Mouse (Mus musculus) forebrain, embryonic 15.5 days (tissue): ENCODE measurements at regions not wholly inside any gene's neighbourhood (a gene's known extent, or its start where the extent isn't known, plus 50 kb on each side); places are given as distances from the start of the nearest gene placed in this dataset.

Experiments used
- ATAC-seq: fragments of 200-750 bp; cut with Nextera tagmentation; replicated peaks from 2 replicates; pipeline ENCODE4 v1.8.0; 2017; ENCODE audit warnings: mild to moderate bottlenecking, moderate TSS enrichment, moderate library complexity
- H3K27ac ChIP-seq: fragments of 300-500 bp; sonication (generic); replicated peaks from 2 replicates; pipeline ENCODE4 v1.5.1; 2015; ENCODE audit warnings: mild to moderate bottlenecking, inconsistent platforms
- H3K27me3 ChIP-seq: fragments of 300-500 bp; sonication (generic); 2 replicates; pipeline ENCODE4 v1.6.1; 2015; ENCODE audit warnings: inconsistent platforms
- H3K36me3 ChIP-seq: fragments of 300-500 bp; sonication (generic); 2 replicates; pipeline ENCODE4 v1.6.1; 2015; ENCODE audit warnings: mild to moderate bottlenecking, inconsistent platforms
- H3K4me1 ChIP-seq: fragments of 300-500 bp; sonication (generic); 2 replicates; pipeline ENCODE4 v1.6.1; 2015; ENCODE audit warnings: inconsistent platforms
- H3K4me2 ChIP-seq: fragments of 300-500 bp; sonication (generic); replicated peaks from 2 replicates; pipeline ENCODE4 v1.6.1; 2015; ENCODE audit warnings: mild to moderate bottlenecking, inconsistent platforms
- H3K4me3 ChIP-seq: fragments of 300-500 bp; sonication (generic); 2 replicates; pipeline ENCODE4 v1.5.1; 2015; ENCODE audit warnings: mild to moderate bottlenecking, inconsistent platforms
- H3K9ac ChIP-seq: fragments of 300-500 bp; sonication (generic); replicated peaks from 2 replicates; pipeline ENCODE4 v1.6.1; 2015; ENCODE audit warnings: mild to moderate bottlenecking, inconsistent platforms
- H3K9me3 ChIP-seq: fragments of 300-500 bp; sonication (generic); 2 replicates; pipeline ENCODE4 v1.6.1; 2016; ENCODE audit warnings: inconsistent platforms
- WGBS: fragments of 180-500 bp; shearing (Covaris S2); methylation state at CpG from one replicate; pipeline ENCODE4 v1.1.7; 2015; ENCODE audit warnings: mixed read lengths; 5-methylcytosine and 5-hydroxymethylcytosine counted together

DNA sequence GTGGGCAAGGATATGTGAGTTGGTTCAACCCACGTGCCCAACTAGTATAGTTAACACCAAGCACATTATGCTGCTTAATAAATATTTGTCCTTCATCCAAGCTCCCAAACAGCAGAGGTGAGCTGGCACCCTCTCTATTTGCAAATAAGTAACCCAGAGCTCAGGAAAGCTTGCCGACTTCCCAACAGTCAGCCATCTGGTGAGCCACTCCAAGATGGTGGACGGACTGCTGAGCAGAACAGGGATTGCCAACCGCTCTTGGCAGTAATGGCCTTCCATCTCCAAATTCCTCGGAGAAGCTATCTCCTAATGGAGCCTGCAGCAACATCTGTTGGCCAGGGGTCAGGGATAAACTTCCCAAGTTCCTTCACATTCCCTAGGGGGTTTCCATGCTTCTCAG, 188.2 kb downstream of the Ttc8 start:
- H3K9ac ChIP-seq, result no peak overlapping the region
- no peaks in the 10 kb centered on the region for H3K27me3 ChIP-seq
- no peak for ATAC-seq
- no peaks in the 10 kb centered on the region for H3K9me3 ChIP-seq
- no peaks in the 10 kb centered on the region for H3K36me3 ChIP-seq
- H3K4me3 ChIP-seq, result no peak overlapping the region
- H3K27ac ChIP-seq, result no peak overlapping the region
- H3K4me2 ChIP-seq, result no peak overlapping the region
- WGBS, result 88% methylated on average over 5 of the region's 5 CpGs
- no peaks in the 10 kb centered on the region for H3K4me1 ChIP-seq

DNA sequence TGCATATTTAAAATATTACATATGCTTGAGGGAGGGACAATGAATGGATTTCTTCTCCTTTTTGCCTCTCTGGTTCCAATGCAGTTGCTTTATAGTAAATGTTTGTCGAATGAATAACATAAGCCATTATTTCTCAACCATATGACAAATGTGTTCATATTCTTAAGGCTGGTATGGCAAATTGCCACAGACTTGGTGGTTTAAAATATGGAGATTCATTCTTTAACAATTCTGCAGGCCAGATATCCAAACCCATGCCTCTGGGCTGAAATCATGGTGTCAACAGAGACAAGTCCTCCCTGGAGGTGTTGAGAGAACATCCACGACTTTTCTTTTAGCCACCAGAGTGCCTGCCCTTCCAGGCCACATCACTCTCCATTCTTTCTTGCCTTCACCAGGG, 193.4 kb downstream of the Ttc8 start:
- Histone ChIP-seq H3K4me2 (no peak overlapping the region), H3K27ac (no peak overlapping the region), H3K9ac (no peak overlapping the region), H3K36me3 (no peaks in the 10 kb centered on the region), H3K4me1 (no peaks in the 10 kb centered on the region), H3K9me3 (no peaks in the 10 kb centered on the region), H3K27me3 (no peaks in the 10 kb centered on the region), H3K4me3 (no peak overlapping the region)
- ATAC-seq, result no peak
- 90% methylated on average over 2 of the region's 2 CpGs for WGBS

- no peak overlapping the region for H3K9ac ChIP-seq
- no peaks in the 10 kb centered on the region for H3K9me3 ChIP-seq
- H3K4me3 ChIP-seq, result no peak overlapping the region
- no peak for ATAC-seq
- no peaks in the 10 kb centered on the region for H3K36me3 ChIP-seq
- no peaks in the 10 kb centered on the region for H3K4me1 ChIP-seq
- H3K27ac ChIP-seq, result no peak overlapping the region
- 78% methylated on average over 7 of the region's 7 CpGs for WGBS
- H3K4me2 ChIP-seq, result no peak overlapping the region
- H3K27me3 ChIP-seq, result no peaks in the 10 kb centered on the region
Observed at GRCm38 (mm10) chr12:99116491-99116890, 196.1 kb downstream of the Ttc8 start.

DNA sequence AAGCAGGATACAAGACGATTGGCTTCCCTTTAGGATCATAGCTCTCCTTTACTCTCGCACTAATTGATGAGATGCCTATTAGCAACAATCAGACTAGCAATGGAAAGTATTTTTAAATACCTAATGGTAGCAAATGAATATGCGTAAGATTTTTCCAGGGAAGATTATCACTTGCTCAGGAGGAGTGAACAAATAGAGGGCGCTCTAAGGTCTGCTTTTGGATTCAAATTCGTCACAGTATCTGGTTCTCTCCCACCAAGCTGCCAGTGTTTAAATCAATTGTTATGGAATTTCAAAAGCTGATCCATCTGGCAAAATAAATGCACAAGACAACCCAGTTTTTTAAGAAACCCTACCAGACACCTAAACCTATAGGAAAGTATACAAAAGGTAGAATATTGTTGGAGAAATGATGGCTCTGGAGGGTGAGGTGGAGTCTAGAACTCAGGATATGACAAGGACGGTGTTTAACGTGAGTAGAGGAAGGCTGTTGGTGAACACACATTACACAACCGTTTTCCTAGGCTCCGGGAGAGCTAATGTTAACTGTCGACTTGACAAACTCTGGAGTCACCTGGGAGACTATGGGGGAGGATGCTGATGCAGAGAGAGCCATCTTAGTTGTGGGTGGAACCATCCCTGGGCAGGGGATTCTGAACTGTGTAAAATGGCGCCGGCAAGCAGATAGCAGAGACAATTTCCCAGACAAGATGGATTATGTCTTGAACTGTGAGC, 198.2 kb downstream of the Ttc8 start:
- Histone ChIP-seq H3K9ac (no peak overlapping the region), H3K9me3 (no peaks in the 10 kb centered on the region), H3K27ac (no peak overlapping the region), H3K4me3 (no peak overlapping the region), H3K4me2 (no peak overlapping the region), H3K4me1 (no peaks in the 10 kb centered on the region), H3K36me3 (no peaks in the 10 kb centered on the region), H3K27me3 (no peaks in the 10 kb centered on the region)
- ATAC-seq, result no peak
- WGBS, result 89% methylated on average over 12 of the region's 12 CpGs

DNA sequence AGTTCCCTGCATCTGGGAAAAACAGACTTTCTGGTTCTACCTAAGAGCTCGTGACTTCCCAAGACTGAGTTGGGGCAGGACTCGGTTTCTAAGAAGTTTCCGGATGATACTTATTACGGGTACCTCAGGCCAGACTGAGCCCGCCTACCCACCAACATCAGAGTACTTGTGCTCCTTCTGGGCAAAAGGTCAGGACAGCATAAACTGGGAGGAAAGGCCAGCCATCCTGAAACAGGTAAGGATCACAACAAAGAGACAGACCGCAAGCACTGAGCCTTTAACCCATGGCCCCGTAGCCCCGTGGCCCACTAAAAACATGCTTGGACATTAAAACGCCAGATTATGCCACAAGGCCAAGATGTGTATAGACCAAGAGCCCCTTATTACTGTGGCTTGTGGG, 199.6 kb downstream of the Ttc8 start:
- Histone ChIP-seq H3K4me3 (no peak overlapping the region), H3K27ac (no peak overlapping the region), H3K36me3 (no peaks in the 10 kb centered on the region), H3K4me1 (no peaks in the 10 kb centered on the region), H3K9ac (no peak overlapping the region), H3K27me3 (no peaks in the 10 kb centered on the region), H3K9me3 (no peaks in the 10 kb centered on the region), H3K4me2 (no peak overlapping the region)
- ATAC-seq, result no peak
- WGBS, result 81% methylated on average over 9 of the region's 9 CpGs

DNA sequence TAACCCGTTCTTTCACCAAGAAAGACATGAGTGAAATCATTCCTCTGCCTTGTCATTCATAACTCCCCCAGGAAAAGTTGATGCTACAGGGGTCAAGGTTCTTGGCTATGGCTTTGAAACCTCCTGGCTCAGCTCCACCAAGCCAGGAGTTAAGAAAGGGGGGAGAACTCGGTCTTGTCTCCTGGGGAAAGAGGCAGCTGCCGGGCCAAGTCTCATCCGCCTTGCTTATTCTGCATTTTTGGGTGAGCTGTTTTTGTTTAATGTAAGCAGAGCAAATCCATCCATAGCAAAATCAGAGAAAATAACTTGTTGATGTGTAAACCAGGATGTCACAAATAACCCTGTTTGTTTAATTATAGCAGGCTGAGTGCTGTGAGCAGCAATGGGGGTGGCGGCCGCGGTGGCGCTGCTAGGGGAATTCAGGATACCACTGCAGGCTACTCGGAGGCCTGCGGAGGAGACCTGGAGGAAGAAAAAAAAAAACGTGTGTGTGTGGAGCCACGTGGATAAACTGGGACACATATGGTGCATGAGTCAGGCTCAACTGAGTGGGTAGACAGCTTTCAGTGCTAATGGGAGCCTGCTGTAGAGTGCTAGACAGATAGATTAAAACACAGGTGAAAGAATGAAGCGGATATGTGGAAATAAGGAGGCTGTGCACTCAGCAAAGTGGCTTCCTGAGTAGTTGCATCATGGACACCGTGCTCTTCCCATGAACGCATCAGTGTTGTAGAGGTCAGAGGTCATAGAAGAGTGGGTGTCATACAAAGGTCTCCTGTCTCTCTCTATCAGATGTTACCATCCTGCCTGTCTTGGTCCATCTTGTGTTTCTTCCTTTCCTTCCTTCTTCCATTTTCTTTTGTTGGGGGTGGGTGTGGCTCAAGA, 203.5 kb downstream of the Ttc8 start:
- Histone ChIP-seq H3K36me3 (no peaks in the 10 kb centered on the region), H3K4me3 (no peak overlapping the region), H3K9me3 (no peaks in the 10 kb centered on the region), H3K4me2 (no peak overlapping the region), H3K9ac (no peak overlapping the region), H3K27me3 (no peaks in the 10 kb centered on the region), H3K4me1 (no peaks in the 10 kb centered on the region), H3K27ac (no peak overlapping the region)
- WGBS, result 82% methylated on average over 15 of the region's 15 CpGs
- no peak for ATAC-seq

- no peak overlapping the region for H3K4me3 ChIP-seq
- no peak overlapping the region for H3K9ac ChIP-seq
- ATAC-seq, result no peak
- no peaks in the 10 kb centered on the region for H3K27me3 ChIP-seq
- H3K9me3 ChIP-seq, result no peaks in the 10 kb centered on the region
- 97% methylated on average over 2 of the region's 2 CpGs for WGBS
- H3K36me3 ChIP-seq, result no peaks in the 10 kb centered on the region
- H3K4me2 ChIP-seq, result no peak overlapping the region
- H3K4me1 ChIP-seq, result no peaks in the 10 kb centered on the region
- no peak overlapping the region for H3K27ac ChIP-seq
Observed at GRCm38 (mm10) chr12:99126129-99126528, 205.8 kb downstream of the Ttc8 start.
